Mouse (Mus musculus): Measurements from ENCODE around the gene Samd4. TPM values are rescaled to one million over a fixed set of nuclear protein-coding genes. Genes with fewer than 3 reads are reported as not detected.

Samd4 gene
- total and polyA plus RNA-seq, 3 experiments = 14.7 to 24.4 (median 22.9) TPM

- DNase-seq = no peak
Measured at GRCm38 (mm10) chr14:46955574-46956043, 73.0 kb downstream of the Samd4 start.

GRCm38 (mm10) chr14:46956121-46956520 lies 73.5 kb downstream of the Samd4 start:
- DNase-seq = no peak

DNA sequence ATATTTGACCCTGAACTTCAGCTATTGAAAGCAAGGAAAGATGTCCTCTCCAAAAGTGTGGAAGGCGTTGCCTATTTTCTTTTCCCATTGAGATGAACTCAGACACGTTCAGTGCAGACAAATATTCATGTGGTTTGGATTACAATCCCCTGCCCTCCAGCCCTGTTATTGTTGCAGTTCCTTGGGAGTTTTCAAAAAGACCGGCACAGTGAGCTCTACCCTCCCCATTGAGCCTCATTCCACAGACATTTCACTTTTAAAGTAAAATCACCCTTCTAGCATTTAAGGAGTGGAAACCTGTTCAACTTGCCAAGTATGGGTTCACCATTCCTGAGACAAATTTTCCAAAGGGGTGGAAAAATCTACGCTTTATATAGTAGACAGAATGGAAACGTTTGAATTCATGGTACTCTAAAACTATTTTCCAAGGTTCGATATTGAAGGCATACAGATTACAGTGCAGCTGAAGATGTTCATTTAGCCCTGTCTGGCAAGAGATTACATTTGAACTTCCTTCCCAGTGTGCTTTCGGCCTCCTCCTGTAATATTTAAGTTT lies 76.6 kb downstream of the Samd4 start:
- no peak for DNase-seq

DNA sequence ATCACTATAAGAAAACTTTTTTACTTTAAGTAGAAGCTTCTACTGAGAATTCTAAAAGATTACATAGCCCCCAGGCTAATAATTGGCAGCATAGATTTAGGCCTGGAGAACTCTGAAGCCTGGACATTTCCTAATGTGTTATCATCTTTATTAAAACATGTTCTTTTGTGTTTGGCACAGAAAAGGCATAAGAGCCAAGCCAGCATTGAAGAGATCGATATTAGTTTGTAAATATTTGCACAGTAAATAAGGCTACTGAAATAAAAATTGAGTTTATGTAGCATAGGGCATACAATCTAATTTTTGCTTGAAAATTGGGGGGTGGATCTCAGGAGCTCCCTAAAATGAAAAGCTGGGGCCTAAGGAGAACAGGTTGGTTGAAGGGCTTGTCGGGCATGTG lies 77.2 kb downstream of the Samd4 start:
- DNase-seq = no peak

GRCm38 (mm10) chr14:46962832-46963231 lies 80.2 kb downstream of the Samd4 start:
- no peak for DNase-seq

- no peak for DNase-seq
Measured at GRCm38 (mm10) chr14:46964074-46964872, 81.6 kb downstream of the Samd4 start.

DNA sequence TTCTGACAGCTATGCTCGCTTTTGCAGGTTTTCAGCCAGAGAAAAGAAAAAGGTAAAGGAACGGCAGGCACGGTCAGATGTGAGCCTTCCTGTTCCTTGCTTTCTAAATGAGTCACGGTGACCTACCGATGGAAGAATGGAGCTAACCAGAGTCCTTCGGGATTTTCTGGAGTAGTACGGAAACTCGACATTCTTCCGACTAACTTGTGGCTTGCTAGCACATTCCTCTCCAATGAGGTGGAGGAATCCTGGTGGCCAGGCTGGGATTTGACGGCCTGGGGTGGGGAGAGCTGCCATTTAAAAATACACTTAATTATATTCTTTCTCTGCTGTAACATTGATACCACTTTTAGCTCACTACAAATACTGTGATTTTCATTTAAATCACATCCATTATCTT lies 83.6 kb downstream of the Samd4 start:
- peak; percentile 62 for DNase-seq

- DNase-seq = no peak
Measured at GRCm38 (mm10) chr14:46968046-46968445, 85.4 kb downstream of the Samd4 start.

DNA sequence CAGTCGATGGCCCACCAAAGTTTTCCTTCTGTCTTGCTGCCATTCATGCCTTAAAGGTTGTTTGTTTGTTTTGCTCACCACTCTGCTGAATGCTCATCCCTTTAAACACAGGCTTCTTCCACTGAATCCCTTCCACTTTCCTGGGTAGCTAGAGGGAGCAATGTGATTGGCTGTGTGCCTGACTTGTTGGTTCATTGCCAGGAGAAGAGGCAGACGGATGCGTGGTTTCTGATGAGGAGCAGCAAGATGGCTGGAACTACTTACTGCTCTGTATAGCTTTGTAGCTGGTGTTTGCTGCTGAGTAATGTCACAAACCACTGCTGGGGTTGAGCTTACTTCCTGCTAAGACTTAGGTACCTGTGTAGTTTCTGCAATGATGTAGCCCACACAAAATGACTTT lies 88.0 kb downstream of the Samd4 start:
- DNase-seq = no peak

GRCm38 (mm10) chr14:46971802-46972201 lies 89.1 kb downstream of the Samd4 start:
- no peak for DNase-seq

DNA sequence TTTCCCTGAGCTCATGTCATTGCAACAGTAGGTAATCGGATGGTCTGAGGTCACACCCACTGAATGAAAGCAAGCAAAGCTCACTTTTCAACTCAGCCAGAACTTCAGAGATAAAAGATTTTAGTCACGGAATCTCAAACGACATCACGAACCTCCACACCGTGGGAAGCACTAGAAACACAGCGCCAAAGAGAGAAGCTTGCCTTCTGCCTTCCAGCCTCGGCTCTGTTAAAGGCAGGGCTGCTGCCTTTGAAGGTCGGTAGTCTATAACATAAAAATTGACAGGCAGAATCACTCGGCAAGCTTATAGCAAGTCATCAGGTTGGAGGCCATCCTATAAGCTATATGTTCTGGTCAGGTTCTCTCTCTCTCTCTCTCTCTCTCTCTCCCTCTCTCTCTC lies 92.2 kb downstream of the Samd4 start:
- no peak for DNase-seq

- DNase-seq = no peak
Measured at GRCm38 (mm10) chr14:46975969-46976368, 93.3 kb downstream of the Samd4 start.

DNA sequence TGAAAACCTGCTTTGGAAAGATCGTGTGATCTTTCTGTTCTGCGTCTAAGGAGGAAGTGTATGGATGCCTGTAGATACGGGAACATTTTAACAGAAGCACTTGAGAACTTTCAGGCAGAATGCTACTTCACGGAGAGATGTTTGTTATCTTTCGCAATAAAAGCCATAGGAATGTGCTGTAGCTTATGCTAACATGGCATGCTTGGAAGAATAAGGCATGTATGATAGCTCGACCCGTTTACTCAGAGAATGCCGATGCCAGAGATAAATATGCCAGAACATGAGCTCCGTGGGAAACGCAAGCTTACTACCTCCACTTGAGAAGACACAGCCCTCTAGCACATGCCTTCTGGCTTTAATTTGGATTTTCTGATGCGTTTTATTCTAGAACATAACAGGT lies 94.1 kb downstream of the Samd4 start:
- DNase-seq = no peak

DNA sequence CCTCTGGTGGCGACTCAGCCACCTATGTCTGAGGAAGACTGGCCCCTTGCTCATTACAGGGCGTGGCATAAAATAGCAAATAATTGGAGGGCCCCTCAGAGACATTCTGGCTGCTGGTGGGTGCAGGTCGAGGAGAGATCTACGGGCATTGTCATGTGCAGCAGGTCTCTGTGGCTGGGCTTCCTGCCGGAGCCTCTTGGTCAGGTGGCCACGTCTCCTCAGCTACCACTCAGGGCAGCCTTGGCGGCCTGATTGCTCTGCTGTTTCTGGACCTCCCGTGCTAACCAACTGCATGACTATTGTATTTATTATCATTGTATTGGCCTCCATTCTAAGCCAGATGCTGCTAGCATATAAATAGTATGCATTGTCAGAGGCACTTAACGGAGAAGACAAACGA lies 95.0 kb downstream of the Samd4 start:
- DNase-seq = no peak

DNA sequence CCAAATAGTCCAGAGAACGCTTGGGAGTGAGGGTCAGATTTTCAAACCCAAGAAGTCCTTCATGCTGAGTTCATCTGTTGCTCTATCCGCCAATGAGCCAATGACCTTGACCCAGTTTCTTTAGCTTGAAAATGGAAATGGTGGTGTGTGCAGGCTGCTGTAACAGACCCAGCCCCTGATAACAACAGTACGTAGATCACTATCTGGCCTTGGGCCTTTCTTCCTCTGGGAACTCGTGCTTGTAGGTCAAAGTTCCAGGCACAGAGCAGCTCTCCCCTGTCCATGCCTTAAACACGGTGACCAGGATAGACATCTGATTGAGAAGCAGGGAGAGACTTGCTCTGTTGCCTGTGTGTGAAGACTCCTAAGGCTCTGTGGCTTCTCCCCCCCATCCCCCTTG lies 96.5 kb downstream of the Samd4 start:
- no peak for DNase-seq

DNA sequence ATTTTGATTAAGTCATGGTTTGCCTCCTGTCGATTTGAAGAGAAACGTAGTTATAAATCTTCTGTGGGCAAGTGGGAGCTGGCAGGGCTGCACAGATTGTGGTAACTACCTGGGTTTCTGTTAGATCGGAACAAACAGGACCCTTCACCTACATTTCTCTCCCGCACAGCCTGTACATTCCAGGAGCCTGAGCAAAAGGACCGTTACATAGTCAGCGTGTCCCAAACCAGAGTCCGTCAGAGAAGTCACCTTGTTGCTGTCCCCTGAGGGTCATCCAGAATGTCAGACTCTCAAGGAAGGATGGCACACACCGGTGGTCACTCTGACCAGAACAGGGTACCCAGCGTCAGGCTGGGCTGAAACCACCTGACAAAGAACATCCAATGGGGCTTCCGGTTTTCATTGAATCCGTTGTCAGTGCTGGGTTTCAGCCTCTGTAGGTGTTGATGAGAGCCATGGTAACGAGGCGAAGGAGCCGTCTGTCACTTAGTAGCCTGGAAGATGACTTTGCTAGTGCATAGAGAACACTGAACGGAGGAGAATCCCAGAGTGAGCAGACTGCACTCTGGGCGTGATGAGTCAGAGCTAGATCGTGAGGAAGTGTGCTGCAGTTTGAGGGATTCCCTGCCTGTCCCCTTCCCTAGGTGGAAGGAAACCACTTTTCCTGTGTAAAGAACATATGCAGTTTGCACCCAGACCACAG lies 98.2 kb downstream of the Samd4 start:
- DNase-seq = no peak

GRCm38 (mm10) chr14:46982106-46982505 lies 99.5 kb downstream of the Samd4 start:
- peak; percentile 79 for DNase-seq

DNA sequence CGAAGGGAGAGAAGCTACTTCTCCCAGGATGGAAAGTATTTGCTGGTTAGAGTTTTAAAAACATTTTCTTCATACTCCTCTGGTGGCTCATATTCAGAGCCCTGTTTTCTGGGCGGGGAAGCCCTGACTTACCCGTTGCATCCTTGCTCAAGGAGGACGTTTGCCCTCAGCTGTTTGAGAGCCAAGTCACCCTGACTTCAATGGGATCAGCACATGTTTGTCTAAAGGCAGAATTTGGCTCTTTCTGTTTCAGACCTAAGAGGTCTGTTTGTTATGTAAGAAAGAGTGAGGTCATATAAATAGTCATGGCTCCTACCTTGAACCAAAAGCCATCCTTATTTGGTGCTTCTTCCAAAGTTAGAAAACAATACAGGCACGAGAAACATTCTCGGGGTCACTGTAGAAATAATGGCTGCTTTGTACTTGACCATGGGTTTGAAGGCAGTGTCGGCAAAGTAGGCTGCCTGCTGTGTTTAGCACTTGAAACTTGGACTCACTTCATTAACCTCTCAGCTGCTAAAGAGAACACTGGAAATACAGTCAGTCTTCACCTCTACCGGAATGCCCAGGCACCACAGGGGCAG lies 102.0 kb downstream of the Samd4 start:
- DNase-seq = no peak

DNA sequence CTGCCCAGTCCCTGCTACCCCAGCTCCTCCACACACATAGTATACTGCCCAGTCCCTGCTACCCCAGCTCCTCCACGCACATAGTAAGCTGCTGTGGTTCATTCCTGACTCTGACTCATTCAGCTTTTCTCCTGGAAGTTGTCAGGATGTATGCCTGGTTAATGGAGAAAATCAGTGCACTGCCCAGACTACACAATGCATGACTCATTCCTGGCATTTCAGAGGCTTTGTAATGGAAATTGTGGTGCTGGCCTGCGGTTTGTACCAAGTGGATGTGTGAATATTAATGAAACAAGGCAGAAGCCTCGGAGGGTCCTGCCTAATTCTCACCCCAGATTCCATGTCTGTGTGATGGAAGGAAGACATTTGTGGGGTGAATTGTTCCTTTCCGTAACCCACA lies 107.0 kb downstream of the Samd4 start:
- DNase-seq = peak; percentile 82

DNA sequence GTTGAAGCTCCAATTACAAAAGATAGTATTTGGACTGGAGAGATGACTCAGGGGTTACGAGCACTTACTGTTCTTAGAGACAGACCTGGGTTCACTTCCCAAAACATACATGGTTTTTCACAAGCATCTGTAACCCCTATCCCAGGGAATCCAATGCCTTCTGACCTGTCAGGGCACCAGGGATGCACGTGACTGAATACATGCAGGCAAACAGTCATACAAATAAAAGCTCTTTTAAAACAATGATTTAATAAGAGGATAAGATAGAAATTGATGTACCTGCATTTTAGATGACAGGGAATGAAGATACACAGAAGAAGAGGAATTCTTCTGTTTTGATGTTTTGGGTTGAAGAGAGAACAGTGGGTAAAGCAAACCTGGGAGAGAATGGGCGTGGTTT lies 107.8 kb downstream of the Samd4 start:
- DNase-seq = no peak

DNA sequence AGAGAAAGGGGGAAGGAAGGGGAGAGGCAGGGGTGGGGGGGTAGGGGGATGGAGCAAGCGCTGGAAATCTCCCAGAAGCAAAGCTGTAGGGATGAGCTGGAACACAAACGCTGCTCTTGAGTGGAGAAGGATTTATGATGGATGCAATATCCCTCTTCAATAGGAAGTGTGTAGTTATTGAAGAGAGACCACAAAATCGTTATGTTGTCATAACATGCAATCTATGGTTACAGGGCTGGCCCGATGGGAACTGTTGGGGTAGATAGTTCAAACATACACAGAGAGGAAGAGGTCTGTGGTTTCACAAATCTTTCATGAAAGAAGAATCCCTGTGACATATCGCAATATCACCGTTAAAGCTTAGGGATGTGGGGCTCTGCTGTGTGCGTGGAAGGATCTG lies 112.0 kb downstream of the Samd4 start:
- DNase-seq = no peak

DNA sequence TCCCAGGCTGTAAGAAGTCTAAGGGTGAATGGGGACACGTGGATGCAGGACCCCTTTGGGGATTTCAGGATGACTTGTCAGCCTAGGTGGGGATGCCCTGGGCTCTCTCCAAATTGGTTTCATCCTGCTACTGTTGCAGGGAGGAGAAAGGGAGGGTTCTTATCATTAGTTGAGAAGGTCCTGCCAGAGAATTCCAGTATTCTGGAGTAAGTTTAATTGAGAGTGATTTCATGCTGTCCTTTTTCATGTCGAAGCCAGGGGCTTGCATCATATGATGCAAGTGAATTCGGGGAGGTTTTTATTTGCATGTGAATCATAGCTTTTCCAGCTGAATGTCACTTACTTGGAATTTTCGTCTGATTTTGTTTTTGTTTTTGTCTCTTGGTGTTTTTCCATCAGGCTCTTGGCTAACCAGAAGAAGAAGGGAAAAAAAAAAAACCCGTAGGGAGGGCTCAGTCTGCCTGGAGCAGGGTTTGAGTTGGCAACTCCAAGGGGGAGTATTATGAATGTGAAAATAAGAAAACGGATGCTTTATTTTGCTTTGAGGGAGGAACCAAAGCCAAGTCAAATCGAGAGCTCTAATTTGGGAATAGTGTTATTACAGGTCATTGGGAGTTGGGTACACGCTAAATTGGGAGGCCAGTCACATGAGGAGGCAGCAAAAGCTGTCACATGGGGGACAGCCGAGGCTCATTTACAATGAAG lies 116.8 kb downstream of the Samd4 start:
- peak; percentile 55 for DNase-seq

All from adrenal gland, adult 2 months (tissue).